Mouse (Mus musculus) E14TG2a.4 (cell line): ENCODE data around the gene Tmem107.

Experiments
- CTCF ChIP-seq: conservative IDR thresholded peaks from 2 replicates; pipeline ENCODE4 v1.5.1; 2014; ENCODE audit warnings: low read length
- NANOG ChIP-seq: IDR thresholded peaks from 2 replicates; pipeline ENCODE4 v1.6.1; 2014; ENCODE audit warnings: borderline replicate concordance, low read length, mixed read lengths
- POU5F1 ChIP-seq: IDR thresholded peaks from 2 replicates; pipeline ENCODE4 v1.6.1; 2014; ENCODE audit warnings: low read length, borderline replicate concordance

- TF ChIP-seq CTCF (0 out of 2 replicates have a peak, but pooled peaks have one; percentile 9), NANOG (no peak), POU5F1 (no peak)
Observed at GRCm38 (mm10) chr11:69028805-69029204, 41.8 kb upstream of the Tmem107 start.
